Mouse (Mus musculus) lung, adult 2 months (tissue): ENCODE measurements around the gene Akip1. TPM values are rescaled to one million over a fixed set of nuclear protein-coding genes. Genes with fewer than 3 reads are reported as not detected.

Experiments
- DNase-seq: peaks from one replicate; pipeline ENCODE4 v3.0.0; 2022
- H3K4me1 ChIP-seq: fragments of 200-500 bp; 2 replicates; pipeline ENCODE4 v1.6.1; 2011; ENCODE audit warnings: low read length; ENCODE audit not compliant: control insufficient read depth, insufficient read depth
- H3K4me3 ChIP-seq: fragments of 200-500 bp; replicated peaks from 2 replicates; pipeline ENCODE3; 2011; ENCODE audit warnings: low read depth, mild to moderate bottlenecking, control low read depth, low read length; ENCODE audit errors: extremely low read depth
- CTCF ChIP-seq: fragments of 200-500 bp; IDR thresholded peaks from 2 replicates; pipeline ENCODE4 v1.5.1; 2011; ENCODE audit warnings: mild to moderate bottlenecking, low read length, control low read depth; ENCODE audit not compliant: insufficient read depth
- POLR2A ChIP-seq: fragments of 200-500 bp; IDR thresholded peaks from 2 replicates; pipeline ENCODE4 v1.6.1; 2011; ENCODE audit warnings: low read depth, mild to moderate bottlenecking, control low read depth, low read length, borderline replicate concordance; ENCODE audit errors: extremely low read depth
- WGBS: fragments of 180-500 bp; shearing (Covaris S2); methylation state at CpG from one replicate; pipeline ENCODE4 v1.1.7; 2018; 5-methylcytosine and 5-hydroxymethylcytosine counted together
- polyA plus RNA-seq: library from polyadenylated mRNA; depleted of rRNA; stranded (reverse); fragments of >200 nt; gene quantifications from 2 replicates; pipeline ENCODE4 v1.2.3, GENCODE M21; 2012; rRNA removed

Akip1 gene
- polyA plus RNA-seq, result 16.3 and 18.3 TPM in 2 replicates

- TF ChIP-seq CTCF (no peak), POLR2A (peak; percentile 84; the same call in 1 of the 2 replicates)
- peak; percentile 97 for DNase-seq
- peak within 1 kb of the TSS; percentile 90 for H3K4me3 ChIP-seq
- H3K4me1 ChIP-seq, result peaks cover 14% of the 10 kb centered on the region
- 1% methylated on average over 61 of the region's 61 CpGs for WGBS
Observed at GRCm38 (mm10) chr7:109703190-109704015, at the start of gene Akip1, which contains the start of gene St5. Gene Akip1 (plus strand): TSS chr7:109703690. Gene St5 (minus strand): TSS chr7:109703605.

- 58% methylated on average over 5 of the region's 5 CpGs for WGBS
- DNase-seq, result no peak
- Histone ChIP-seq H3K4me1 (peaks cover 8% of the 10 kb centered on the region), H3K4me3 (no peak overlapping the region)
- TF ChIP-seq CTCF, result no peak
- TF ChIP-seq POLR2A, result no peak
Observed at GRCm38 (mm10) chr7:109654871-109655270, 48.6 kb upstream of the Akip1 start.

- TF ChIP-seq CTCF (no peak), POLR2A (no peak)
- DNase-seq, result no peak
- Histone ChIP-seq H3K4me3 (no peak overlapping the region), H3K4me1 (peaks cover 16% of the 10 kb centered on the region)
- 24% methylated on average over 6 of the region's 6 CpGs for WGBS
Observed at GRCm38 (mm10) chr7:109657884-109658283, 45.6 kb upstream of the Akip1 start.

GRCm38 (mm10) chr7:109659278-109659677 is 44.2 kb upstream of the Akip1 start:
- Histone ChIP-seq H3K4me1 (peaks cover 16% of the 10 kb centered on the region), H3K4me3 (no peak overlapping the region)
- TF ChIP-seq CTCF (no peak), POLR2A (no peak)
- WGBS, result 95% methylated on average over 2 of the region's 2 CpGs
- DNase-seq, result no peak

- no peak for DNase-seq
- 63% methylated on average over 4 of the region's 4 CpGs for WGBS
- H3K4me3 ChIP-seq, result no peak overlapping the region
- TF ChIP-seq POLR2A (no peak), CTCF (no peak)
- H3K4me1 ChIP-seq, result peaks cover 18% of the 10 kb centered on the region
Observed at GRCm38 (mm10) chr7:109662626-109663025, 40.9 kb upstream of the Akip1 start.

- WGBS, result 53% methylated on average over 5 of the region's 5 CpGs
- Histone ChIP-seq H3K4me3 (no peak overlapping the region), H3K4me1 (peaks cover 11% of the 10 kb centered on the region)
- TF ChIP-seq POLR2A (no peak), CTCF (no peak)
- no peak for DNase-seq
Observed at GRCm38 (mm10) chr7:109666664-109667063, 36.8 kb upstream of the Akip1 start.

GRCm38 (mm10) chr7:109669426-109670170 is 33.9 kb upstream of the Akip1 start:
- H3K4me1 ChIP-seq, result peaks cover 11% of the 10 kb centered on the region
- no peak for DNase-seq
- TF ChIP-seq CTCF, result no peak
- no peak for TF ChIP-seq POLR2A
- peak overlapping the region; percentile 1 for H3K4me3 ChIP-seq
- 44% methylated on average over 5 of the region's 5 CpGs for WGBS

GRCm38 (mm10) chr7:109671581-109672471 is 31.7 kb upstream of the Akip1 start:
- 3% methylated on average over 41 of the region's 44 CpGs for WGBS
- H3K4me1 ChIP-seq, result peaks cover 12% of the 10 kb centered on the region
- peak; percentile 69 for DNase-seq
- H3K4me3 ChIP-seq, result peak overlapping the region; percentile 98
- TF ChIP-seq POLR2A, result peak; percentile 59; the same call in 1 of the 2 replicates
- TF ChIP-seq CTCF, result no peak
